Mouse (Mus musculus) heart, adult 2 months (tissue): ENCODE measurements around the gene Zfp568. TPM values are rescaled to one million over a fixed set of nuclear protein-coding genes. Genes with fewer than 3 reads are reported as not detected.

ENCODE experiments used
- DNase-seq, 2 experiments: peaks; one replicate each; pipeline ENCODE4 v3.0.0; 2021
- H3K27ac ChIP-seq: fragments of 200-600 bp; 2 replicates; pipeline ENCODE4 v1.8.1; 2022
- H3K27me3 ChIP-seq: fragments of 200-500 bp; 2 replicates; pipeline ENCODE4 v1.6.1; 2012; ENCODE audit warnings: mild to moderate bottlenecking, low read length, inconsistent platforms, mixed read lengths; ENCODE audit not compliant: control insufficient read depth, insufficient read depth
- H3K36me3 ChIP-seq: fragments of 200-500 bp; 2 replicates; pipeline ENCODE4 v1.6.1; 2012; ENCODE audit warnings: low read length, inconsistent platforms; ENCODE audit not compliant: control insufficient read depth, insufficient read depth
- H3K4me1 ChIP-seq: fragments of 200-500 bp; 2 replicates; pipeline ENCODE4 v1.6.1; 2011; ENCODE audit warnings: low read length; ENCODE audit not compliant: control insufficient read depth, insufficient read depth
- H3K4me3 ChIP-seq: fragments of 200-600 bp; 2 replicates; pipeline ENCODE4 v1.8.1; 2022
- H3K79me2 ChIP-seq: fragments of 200-500 bp; replicated peaks from 2 replicates; pipeline ENCODE4 v1.6.1; 2012; ENCODE audit warnings: mild to moderate bottlenecking, inconsistent platforms, low read length, moderate library complexity, mixed read lengths; ENCODE audit not compliant: control insufficient read depth, insufficient read depth
- H3K9ac ChIP-seq: fragments of 200-500 bp; 2 replicates; pipeline ENCODE4 v1.6.1; 2012; ENCODE audit warnings: low read depth, mild to moderate bottlenecking, control low read depth, inconsistent platforms, low read length, mixed read lengths
- CTCF ChIP-seq: fragments of 200-600 bp; IDR thresholded peaks from 2 replicates; pipeline ENCODE4 v1.8.1; 2022; ENCODE audit warnings: antibody characterized with exemption, mild to moderate bottlenecking, moderate library complexity
- EP300 ChIP-seq: fragments of 200-500 bp; IDR thresholded peaks from 2 replicates; pipeline ENCODE4 v1.6.1; 2011; ENCODE audit warnings: low read depth, low read length, control low read depth; ENCODE audit not compliant: insufficient read depth
- POLR2A ChIP-seq: fragments of 200-500 bp; IDR thresholded peaks from 2 replicates; pipeline ENCODE4 v1.6.1; 2011; ENCODE audit warnings: mild to moderate bottlenecking, low read depth, low read length, control low read depth; ENCODE audit not compliant: insufficient read depth
- WGBS: fragments of 180-500 bp; shearing (Covaris S2); methylation state at CpG from one replicate; pipeline ENCODE4 v1.1.7; 2018; 5-methylcytosine and 5-hydroxymethylcytosine counted together
- intact Hi-C: fragments of 180-260 bp; cut with DNase I; formaldehyde crosslinking; loops from one replicate; pipeline ENCODE4 v1.15.1; 2025
- polyA plus RNA-seq: library from polyadenylated mRNA; depleted of rRNA; stranded (reverse); fragments of >200 nt; gene quantifications from 2 replicates; pipeline ENCODE4 v1.2.3, GENCODE M21; 2012
- total RNA-seq, 2 experiments: library from RNA; stranded (reverse); gene quantifications; 2 replicates each; pipeline ENCODE4 v1.2.3; 2021

The Zfp568 gene
- total and polyA plus RNA-seq, 3 experiments: 5.6 to 28.1 (median 19.6) TPM

- intact Hi-C loops: loop anchor here (2.0 to 5.0 kb wide), 5 partner anchors 28 to 214 kb away; partner anchors contain the start of genes Zfp383, Zfp74, Zfp790 and Zfp84
- Histone ChIP-seq H3K79me2 (peaks cover 2% of the 10 kb centered on the region; the same call in 1 of the 2 replicates), H3K36me3 (peaks cover 17% of the 10 kb centered on the region), H3K27ac (peak overlapping the region; percentile 81), H3K4me1 (peaks cover 8% of the 10 kb centered on the region), H3K27me3 (no peaks in the 10 kb centered on the region), H3K4me3 (peak overlapping the region; percentile 82; the same call in 1 of the 2 replicates), H3K9ac (no peak overlapping the region)
- 67% methylated on average over 4 of the region's 4 CpGs for WGBS
- no peak for DNase-seq
- no peak for TF ChIP-seq EP300
- 0 out of 2 replicates have a peak, but pooled peaks have one; percentile 2 for TF ChIP-seq CTCF
These were observed 1.4 kb upstream of the Zfp568 start for GRCm38 (mm10) chr7:29982341-29982740.

DNA sequence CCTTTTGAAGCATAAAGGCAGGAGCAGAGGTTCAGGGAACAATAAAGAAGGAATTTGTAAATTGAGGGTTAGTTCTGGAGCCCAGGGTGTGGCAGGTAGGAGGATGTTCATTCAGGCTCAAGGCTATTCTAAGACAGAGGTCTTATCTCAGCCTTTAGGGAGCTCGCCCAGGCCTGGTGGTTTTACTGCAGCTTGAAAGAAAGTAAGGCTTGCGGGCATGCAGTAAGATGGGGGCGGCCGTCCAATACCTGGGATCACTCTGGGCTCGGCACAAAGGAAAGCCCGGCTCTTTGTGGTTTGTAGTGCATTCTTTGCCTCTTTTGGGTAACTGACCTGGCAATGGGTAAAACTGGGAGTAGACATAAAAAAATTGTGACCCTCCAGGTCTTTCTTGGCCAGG, 824 bp upstream of the Zfp568 start:
- Histone ChIP-seq H3K27ac (peak overlapping the region; percentile 81), H3K27me3 (no peaks in the 10 kb centered on the region), H3K9ac (peak overlapping the region; percentile 96), H3K4me3 (peak overlapping the region; percentile 82), H3K79me2 (peaks cover 2% of the 10 kb centered on the region; the same call in 1 of the 2 replicates), H3K4me1 (peaks cover 8% of the 10 kb centered on the region), H3K36me3 (peaks cover 17% of the 10 kb centered on the region)
- TF ChIP-seq POLR2A: no peak
- no peak for TF ChIP-seq CTCF
- no peak for TF ChIP-seq EP300
- peak in 1 of 2 experiments; percentile 17 for DNase-seq
- 20% methylated on average over 6 of the region's 6 CpGs for WGBS
- intact Hi-C loops: loop anchor here (2.0 to 5.0 kb wide), 5 partner anchors 28 to 214 kb away; partner anchors contain the start of genes Zfp383, Zfp74, Zfp790 and Zfp84

DNA sequence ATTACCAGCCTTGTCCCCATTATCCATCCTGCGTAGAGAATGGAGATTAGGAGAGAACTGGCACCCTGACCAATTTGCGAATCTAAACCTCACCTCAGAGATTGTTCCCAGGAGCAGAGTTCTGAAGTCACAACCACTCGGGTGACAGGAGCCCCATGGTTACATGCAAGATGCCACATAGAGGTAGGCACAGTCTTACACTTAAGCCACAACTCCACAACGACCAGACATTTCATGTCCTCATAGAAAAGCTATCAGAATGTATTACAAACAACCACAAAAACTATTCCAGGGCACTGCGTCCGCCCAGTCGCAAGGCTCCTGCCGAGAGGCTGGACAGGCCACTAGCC, 440 bp upstream of the Zfp568 start:
- Histone ChIP-seq H3K4me3 (peak overlapping the region; percentile 82), H3K79me2 (peaks cover 4% of the 10 kb centered on the region), H3K9ac (peak overlapping the region; percentile 96), H3K27me3 (no peaks in the 10 kb centered on the region), H3K36me3 (peaks cover 17% of the 10 kb centered on the region), H3K4me1 (peaks cover 8% of the 10 kb centered on the region), H3K27ac (peak overlapping the region; percentile 81)
- intact Hi-C loops: loop anchor here (2.0 to 5.0 kb wide), 5 partner anchors 29 to 215 kb away; partner anchors contain the start of genes Zfp383, Zfp74, Zfp790 and Zfp84
- no peak for DNase-seq
- TF ChIP-seq EP300 (no peak), POLR2A (no peak), CTCF (no peak)
- WGBS: 0% methylated on average over 8 of the region's 8 CpGs

DNA sequence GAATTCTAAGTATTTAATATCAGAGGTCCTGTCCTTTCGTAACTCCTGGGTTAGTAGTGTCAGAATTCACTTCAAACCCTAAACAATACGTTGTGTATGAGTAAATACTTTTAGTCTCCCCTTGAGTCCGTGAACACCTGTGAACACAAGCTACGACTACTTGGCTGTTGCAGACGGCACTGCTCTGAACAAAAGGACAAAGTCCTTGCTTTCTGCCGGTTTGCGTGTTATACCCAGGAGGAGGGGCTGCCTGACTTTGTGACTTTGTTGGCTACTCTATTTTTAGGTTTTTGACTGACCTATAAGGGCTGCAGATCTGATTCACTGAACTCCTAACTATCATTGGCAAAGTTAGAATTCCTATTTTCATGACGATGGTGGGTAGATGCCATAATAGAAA, 2.3 kb downstream of the Zfp568 start:
- DNase-seq: no peak
- Histone ChIP-seq H3K79me2 (peaks cover 4% of the 10 kb centered on the region), H3K9ac (no peak overlapping the region), H3K27me3 (no peaks in the 10 kb centered on the region), H3K4me1 (peaks cover 5% of the 10 kb centered on the region), H3K4me3 (no peak overlapping the region), H3K27ac (no peak overlapping the region; the same call in 1 of the 2 replicates), H3K36me3 (peaks cover 15% of the 10 kb centered on the region)
- TF ChIP-seq EP300: no peak
- WGBS: 66% methylated on average over 8 of the region's 8 CpGs
- intact Hi-C loops: no loop called here

DNA sequence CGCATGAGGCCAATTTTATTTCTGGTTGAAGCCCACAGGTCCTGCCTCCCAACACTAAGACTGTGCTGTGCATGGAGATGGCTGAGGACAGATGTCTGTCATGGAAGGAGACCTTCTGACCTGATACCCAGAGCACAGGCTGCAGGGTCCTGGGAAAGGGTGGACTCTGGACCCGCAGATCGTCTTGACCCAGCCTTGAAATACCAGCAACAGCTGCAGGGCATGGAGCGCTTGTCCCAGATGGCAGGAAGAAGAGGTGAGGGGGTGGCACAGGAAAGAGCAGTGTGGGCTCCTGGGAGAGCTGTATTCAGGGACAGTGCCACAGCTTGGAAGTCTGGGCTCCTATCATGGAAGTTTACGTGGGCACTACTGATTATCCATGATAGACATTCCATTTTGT, 3.8 kb downstream of the Zfp568 start:
- intact Hi-C loops: no loop called here

DNA sequence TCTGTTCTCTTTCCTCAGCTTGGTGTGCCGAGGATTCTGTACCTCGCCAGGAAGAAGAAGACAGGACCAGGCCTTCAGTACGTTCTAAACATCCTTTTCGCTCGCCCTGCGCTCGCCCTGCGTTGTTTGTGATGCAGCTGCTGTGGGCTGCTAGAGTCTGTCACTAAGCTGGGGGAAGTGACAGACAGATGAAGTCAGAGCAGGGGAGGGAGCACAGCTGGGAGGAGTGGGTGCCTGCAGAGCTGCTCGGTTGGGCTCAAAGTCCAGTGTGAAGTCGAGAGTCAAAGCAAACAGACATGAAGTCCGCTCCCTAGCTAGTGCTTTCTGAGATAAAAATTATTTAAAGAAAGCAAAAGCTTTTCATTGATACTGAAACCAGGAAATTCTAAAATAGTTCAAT, 5.3 kb downstream of the Zfp568 start:
- TF ChIP-seq EP300 (no peak), POLR2A (no peak), CTCF (no peak)
- Histone ChIP-seq H3K4me3 (no peak overlapping the region), H3K79me2 (peaks cover 4% of the 10 kb centered on the region), H3K27me3 (no peaks in the 10 kb centered on the region), H3K36me3 (peaks cover 11% of the 10 kb centered on the region), H3K27ac (no peak overlapping the region), H3K4me1 (peaks cover 1% of the 10 kb centered on the region; the same call in 1 of the 2 replicates), H3K9ac (no peak overlapping the region)
- no peak for DNase-seq
- 74% methylated on average over 11 of the region's 11 CpGs for WGBS
- intact Hi-C loops: no loop called here

More for the DNA sequence above, 3.8 kb downstream of the Zfp568 start:
- H3K36me3 ChIP-seq: peaks cover 11% of the 10 kb centered on the region
- no peak overlapping the region for H3K9ac ChIP-seq
- H3K27me3 ChIP-seq: no peaks in the 10 kb centered on the region
- peaks cover 1% of the 10 kb centered on the region; the same call in 1 of the 2 replicates for H3K4me1 ChIP-seq
- TF ChIP-seq CTCF (no peak), EP300 (no peak), POLR2A (no peak)
- no peak overlapping the region for H3K27ac ChIP-seq
- WGBS: 89% methylated on average over 5 of the region's 5 CpGs
- no peak for DNase-seq
- peaks cover 4% of the 10 kb centered on the region for H3K79me2 ChIP-seq
- H3K4me3 ChIP-seq: no peak overlapping the region
